Mouse (Mus musculus): ENCODE results near the gene Dhrs7b.
"Not testable (repeated sequence)": the region's sequence is repeated elsewhere in the genome, so short reads cannot be mapped to it uniquely, and the experiment has no call there.

Dhrs7b gene

DNA sequence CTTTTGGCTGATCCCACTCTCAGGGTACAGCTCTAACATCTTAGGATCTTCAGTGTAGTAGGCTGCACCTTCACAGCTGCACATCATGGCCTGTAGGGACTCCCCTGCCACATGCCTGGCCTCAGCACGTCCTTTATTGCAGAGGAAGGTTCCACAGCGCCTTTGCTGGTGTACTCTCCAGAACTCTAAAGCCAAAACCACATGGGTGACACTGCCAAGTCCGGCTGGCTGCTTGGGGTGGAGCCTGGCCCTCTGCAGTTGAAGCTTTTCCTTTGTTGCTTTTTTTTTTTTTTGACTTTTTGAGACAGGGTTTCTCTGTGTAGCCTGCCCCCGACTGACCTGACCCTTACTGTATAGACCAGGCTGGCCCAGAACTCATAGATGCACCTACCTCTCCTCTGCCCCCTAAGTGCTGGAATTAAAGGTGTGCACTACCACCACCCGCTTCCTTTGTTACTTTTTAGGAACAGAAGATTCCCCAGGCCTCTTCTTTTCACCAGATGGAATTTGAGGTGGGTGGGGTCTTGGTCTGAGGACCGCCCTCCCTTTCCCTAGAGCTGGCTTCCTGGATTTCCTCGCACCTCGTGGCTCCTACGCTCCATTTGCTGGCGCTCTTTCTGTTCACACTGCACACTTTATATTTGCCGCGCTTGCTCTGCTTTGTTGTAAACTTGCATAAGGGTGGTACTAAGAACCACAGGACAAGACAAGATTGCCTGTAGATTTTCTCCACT, 11.2 kb downstream of the Dhrs7b start:
- DNase-seq (ENCODE audit: low read depth) = no peak

DNA sequence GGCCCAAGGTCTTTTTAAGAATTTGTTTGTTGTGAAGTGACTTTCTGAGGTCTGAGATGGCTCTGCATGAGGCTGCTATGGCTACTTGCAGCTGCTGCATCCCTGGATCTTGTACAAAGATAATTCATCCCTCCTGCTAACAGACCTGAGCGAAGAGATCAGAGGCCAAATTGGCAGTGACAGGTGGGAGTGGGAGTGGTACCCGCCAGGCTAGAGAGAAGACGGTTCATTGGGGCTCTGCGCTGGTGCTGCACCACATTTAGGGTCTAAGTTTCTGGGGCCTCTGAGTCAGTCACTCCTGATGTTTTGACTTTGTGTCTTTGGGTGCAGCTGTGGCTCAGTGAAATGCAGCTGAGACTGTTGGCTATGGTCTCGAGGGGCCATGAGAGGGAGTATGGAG, 13.0 kb downstream of the Dhrs7b start:
- no peak for DNase-seq (ENCODE audit: low read depth)

DNA sequence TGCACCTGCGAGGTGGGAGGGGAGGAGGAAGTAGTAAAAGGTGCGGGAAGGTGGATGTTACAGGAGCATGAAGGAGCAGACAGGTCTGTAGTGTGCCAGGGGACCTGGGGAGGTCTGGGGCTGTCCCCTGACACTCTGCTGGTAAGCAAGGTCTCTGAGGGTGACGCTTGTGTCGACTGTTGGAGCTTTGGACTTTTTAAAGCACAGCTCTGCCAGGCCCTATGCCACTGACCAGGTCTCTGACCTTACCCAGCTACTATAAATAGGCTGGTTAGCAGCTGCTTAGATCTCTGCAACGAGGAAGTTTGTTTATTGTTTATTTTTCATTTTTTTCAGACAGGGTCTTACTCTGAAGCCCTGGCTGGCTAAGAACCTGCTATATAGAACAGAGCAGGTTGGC, 15.0 kb downstream of the Dhrs7b start:
- no peak for DNase-seq (ENCODE audit: low read depth)

DNA sequence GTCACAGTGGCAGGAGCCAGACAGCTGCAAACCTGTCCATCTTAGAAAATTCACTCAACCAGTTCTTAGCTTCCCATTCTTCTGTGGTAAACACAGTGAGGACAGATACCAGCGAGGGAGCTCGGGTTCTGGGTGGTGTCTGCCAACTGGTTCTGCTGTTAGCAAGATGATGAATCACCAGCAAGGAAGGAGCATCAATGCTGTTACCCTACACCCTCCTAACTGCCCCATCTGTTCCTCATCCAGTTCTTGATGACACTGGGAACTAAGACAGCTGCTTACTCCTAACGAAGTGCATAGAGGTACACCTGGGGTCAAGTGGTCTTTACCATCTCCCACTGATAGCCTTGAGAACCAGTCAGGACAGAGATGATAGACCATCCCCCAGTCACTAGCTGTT, 26.2 kb downstream of the Dhrs7b start:
- DNase-seq (ENCODE audit: low read depth) = no peak

DNA sequence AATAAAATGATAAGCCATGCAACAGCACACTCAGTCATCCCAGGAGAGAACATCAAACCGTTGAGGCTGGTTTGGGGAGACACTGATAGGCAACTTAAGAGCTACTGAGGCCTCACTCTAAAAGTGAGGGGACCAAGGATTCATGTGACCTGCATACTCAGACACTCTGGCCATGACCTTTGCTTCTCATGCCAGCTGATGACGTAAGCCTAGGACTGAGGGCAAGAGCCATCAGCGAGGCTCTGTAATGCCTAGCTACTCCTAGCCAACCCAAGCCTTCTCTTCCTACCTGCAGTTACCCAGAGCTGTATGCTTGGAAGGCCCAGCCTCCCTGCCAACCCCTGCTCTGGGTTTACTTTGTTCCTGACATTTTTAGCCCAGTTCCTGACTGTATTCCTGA, 31.6 kb downstream of the Dhrs7b start:
- DNase-seq (ENCODE audit: low read depth) = no peak

DNA sequence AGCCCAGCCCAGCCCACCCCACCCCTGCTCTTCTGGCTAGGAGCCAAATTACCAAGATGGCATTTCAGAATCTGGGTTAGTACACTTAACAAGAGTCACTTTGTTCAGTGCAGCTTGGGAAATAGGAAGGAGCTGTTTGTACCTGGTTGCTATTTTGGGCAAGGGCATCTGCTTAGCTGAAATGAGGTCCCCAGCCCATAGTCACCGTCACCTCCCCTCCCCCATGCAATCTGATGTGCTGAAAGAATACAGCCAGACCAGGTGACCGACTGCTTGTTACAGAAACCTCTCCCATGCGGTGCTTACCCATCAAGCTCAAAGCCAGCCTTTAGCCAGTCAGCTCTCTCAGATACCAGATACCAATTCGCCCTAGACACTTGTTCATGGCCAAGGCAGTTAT, 32.8 kb downstream of the Dhrs7b start:
- no peak for DNase-seq (ENCODE audit: low read depth)

DNA sequence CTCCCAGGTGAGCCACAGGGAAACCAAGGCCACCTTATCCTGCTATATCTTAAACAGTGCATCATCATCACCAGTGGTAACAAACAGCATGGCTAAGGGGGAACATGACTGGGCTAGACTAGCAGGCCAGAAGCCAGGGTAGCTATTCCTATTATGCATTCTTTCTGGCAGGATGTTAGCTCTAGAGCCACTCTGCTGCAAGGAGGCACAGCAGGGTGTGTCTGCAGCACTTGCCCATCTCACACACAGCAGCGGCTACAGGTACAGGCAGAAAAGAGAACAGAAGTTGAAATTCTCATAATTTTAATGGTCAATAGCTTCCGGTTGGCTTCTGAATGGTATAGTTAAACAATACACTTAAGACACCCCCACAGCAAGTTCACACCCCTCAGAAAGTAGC, 33.7 kb downstream of the Dhrs7b start:
- DNase-seq (ENCODE audit: low read depth) = no peak

DNA sequence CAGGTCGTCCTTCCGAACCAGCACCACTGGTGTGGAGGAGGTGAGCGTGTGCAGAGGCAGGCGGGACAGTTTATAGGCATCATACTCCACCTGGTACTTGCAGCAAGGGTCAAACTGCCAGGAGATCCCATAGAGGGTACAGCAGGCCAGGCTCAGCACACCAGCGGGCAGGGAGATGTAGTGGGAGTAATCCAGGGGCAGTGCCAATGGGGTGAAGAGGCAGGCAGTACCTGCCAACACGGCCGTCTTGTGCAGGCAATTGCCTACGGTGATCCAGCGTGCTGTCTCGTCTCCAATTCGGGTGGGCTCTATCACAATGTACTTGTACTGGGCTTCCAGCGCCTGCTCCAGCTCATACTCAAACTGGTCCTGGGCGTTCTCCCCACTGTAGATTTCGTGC, 34.5 kb downstream of the Dhrs7b start:
- DNase-seq (ENCODE audit: low read depth) = no peak

DNA sequence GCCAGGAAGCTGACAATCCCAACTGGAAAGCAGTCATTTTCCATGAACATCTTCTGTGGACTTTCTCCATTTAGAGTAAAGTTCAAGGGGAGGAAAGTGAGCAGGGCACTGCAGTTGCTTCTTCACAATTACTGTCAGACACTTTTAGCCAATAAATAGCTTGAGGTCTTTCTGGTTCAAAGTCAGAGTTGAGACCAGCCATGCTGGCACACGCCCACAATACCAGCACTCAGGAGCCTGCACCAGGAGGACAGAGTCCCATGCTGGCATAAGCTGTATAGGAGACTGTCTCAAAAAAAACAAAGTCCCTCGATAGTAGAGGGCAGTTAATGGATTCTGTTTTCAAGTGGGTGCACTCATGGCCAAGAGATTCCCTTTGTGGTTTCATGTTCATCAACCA, 35.6 kb downstream of the Dhrs7b start:
- DNase-seq (ENCODE audit: low read depth) = no peak

DNA sequence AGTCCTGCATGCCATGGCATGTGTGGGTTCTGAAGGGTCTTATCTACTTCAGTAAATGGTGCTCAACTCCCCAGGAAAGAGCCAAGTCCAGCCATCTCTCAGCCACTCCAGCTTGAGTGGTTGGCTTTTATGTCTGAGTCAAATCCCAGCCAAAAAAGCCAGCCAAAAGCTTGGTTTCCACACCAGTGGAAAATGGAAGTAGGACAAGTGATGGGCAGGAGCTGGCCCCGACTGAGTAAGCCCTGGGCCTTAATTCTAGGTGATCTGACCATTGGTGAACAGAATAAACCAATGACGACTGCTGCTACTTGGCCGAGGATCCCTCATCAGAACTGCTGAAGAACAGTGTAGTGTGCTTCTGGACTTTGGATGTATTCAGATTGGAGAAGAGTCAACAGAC, 37.0 kb downstream of the Dhrs7b start:
- DNase-seq (ENCODE audit: low read depth) = no peak

DNA sequence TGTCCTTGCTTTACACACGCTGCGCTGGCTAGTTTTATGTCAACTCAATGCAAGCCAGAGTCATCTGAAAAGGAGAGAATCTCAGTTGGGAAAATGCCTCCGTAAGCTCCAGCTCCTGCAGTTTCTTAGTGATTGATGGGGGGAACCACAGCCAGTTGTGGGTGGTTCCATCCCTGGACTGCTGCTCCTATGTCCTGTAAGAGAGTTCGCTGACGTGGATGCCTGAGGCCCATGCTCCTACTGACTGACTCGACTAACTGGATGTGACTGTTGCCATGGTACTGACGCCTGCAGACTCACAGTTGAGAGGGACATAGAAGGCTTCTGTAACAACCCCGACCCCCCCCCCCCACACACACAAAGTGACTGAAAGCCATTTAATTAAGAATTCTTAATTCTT, 37.5 kb downstream of the Dhrs7b start:
- DNase-seq (ENCODE audit: low read depth) = no peak

DNA sequence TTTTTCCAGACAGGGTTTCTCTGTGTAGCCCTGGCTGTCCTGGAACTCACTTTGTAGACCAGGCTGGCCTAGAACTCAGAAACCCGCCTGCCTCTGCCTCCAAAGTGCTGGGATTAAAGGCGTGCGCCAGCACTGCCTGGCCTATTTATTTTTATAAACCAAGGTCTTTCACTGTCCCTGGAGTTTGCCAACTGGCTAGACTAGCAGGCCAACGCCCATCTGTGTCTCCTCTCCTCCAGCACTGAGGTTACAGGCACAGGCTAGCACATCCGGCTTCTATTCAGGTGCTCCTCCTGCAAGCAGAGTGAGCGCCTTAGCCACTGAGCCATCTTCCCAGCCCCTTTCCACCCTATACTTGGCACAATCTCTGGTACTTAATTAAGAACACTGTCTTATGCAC, 39.0 kb downstream of the Dhrs7b start:
- DNase-seq (ENCODE audit: low read depth) = not testable (repeated sequence)

DNA sequence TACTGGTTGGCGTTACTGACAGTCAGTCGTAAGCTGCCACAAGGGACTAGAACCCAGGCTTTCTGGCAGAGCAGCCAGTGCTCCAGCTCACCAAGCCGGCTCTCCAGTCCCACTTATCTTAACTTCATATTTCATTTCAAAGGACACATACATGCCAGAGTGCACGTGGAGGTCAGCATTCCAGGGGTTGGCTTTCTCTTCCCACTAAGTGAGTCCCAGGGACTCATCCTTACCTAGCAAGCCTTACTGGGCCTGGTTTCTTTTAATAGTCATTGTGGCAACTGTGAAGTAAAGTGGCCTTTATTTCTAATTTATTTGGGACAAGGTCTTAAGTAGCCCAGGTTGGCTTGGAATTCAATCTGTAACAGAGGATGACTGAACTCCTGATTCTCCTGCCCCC, 41.0 kb downstream of the Dhrs7b start:
- DNase-seq (ENCODE audit: low read depth) = no peak

DNA sequence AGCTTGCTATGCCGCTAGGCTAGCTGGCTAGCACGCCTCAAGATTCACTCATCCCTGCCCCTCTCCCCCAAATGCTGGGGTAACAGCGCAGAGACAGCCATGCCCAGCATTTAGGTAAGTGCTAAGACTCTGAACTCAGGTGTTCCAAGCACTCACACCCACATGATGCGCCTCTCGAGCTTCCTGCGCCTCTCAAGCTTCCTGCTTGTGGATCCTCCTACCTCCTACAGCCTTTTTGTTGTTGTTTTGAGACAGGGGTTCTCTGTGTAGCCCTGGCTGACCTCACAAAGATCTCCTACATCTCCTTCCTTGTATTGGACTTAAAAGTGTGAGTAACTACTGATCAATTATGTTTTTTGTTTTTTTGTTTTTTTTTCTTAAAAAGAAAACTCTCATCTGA, 42.7 kb downstream of the Dhrs7b start:
- DNase-seq (ENCODE audit: low read depth) = peak; percentile 58

DNA sequence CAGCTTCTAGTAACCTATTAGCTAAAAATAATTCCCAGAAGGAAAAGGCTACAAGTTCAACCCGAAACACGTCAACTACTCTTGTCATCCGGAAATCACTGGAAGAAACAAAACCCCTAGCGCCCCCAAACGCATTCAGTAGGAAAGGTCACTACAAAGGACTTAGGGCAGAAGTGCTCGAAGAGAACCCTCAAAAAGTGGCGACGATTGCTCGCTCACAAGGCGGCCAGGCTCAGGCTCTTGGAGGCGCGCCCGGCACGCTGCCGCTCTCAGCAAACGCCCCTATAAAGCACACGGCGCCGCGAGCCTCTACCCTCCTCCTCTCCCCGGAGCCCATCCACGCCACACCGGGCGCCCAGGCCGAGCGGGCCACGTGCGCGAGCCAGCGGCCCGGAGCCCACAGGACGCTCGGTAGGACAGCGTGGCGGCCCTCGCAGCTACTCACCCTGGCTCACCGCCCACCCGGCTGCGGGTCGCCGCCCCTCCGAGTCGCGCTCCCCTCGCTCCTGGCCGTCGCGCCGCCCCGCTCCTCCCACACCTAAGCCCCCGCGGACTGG, 47.7 kb downstream of the Dhrs7b start:
- peak; percentile 71 for DNase-seq (ENCODE audit: low read depth)

DNA sequence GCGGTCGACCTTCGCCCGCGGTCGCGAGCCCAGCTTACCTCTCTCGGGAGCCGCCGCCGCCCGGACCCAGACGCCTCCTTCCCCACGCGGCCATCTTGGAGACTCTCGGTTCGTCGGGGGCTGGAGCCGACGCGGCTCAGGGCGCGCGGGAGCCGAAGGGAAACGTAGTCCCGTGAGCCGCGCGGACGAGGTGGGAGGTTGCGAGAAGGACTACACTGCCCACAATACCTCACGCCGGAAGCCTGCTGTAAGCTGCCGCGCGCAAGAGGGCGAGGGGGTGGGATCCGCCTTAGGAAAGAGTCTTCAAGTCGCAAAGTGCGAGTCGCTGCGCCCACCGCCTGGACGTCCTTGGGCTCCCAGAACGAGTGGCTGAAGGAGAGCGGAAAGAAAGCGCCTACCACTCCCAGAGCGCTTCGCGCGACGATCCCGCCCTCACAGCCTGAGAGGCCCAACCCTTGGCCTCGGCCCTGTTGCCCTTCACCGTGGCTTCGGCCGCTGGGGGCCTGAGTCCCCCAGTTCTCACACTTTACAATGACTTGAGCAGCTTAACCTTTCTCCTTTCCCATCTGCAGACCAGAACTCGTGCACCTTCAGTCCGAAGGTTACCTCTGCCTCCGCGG, 48.4 kb downstream of the Dhrs7b start, which contains the start of gene Tmem11:
TSS of gene Tmem11 (minus strand) at position 598 of the 620 bp plus-strand sequence.
- DNase-seq (ENCODE audit: low read depth) = peak; percentile 97

DNA sequence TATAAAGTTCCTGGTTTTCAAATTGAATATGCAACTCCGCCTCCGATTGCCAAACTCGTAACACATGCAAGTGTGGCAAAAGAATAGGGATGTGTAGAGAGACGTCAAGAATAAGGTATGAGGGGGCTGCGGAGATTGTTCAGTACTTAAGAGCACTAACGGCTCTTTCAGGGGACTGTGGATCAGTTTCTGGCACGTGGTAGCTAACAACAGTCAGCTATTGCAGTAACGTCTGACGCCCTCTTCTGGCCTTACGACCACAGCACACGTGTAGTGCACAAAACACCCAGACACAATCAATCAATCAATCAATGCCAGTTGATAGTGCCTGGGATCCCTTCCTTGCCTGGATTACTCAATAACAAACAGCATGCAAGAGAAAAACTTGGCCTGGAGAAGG, 49.0 kb downstream of the Dhrs7b start:
- peak; percentile 90 for DNase-seq (ENCODE audit: low read depth)

DNA sequence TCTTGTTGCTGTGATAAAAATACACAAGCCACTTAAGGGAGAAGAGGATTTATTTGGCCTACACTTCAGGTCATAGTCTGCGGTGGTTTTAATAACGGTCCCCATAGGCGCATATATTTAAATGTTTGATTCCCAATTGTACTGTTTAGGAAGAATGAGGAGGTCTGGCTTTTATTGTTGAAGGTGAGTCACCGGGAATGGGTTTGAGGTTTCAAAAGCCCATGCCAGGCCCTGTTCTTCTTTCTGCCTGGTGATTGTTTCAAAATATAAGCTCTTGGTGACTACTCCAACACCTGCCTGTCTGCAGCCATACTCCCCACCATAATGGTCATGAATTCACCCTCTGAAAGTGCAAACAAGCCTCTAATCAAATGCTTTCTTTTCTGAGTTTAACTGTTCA, 50.1 kb downstream of the Dhrs7b start:
- DNase-seq (ENCODE audit: low read depth) = no peak

DNA sequence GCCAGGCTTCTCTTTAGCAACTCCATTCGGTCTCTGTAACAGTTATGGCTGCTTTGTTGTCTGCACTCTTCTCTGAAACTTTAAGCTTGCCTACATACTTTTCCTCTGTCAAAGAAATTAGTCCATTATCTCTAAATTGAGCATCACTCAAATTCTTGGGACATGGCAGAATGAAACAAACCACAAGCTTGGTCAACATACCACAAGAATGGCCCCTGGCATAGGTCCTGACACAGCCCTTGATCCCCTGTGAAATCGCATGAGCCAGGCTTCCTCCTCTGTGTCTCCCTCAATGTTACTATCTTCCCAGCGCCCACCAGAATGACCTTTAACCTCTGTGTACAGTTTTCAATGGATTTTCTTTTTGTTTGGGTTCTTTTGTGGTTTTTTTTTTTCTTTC, 52.0 kb downstream of the Dhrs7b start:
- no peak for DNase-seq (ENCODE audit: low read depth)

DNA sequence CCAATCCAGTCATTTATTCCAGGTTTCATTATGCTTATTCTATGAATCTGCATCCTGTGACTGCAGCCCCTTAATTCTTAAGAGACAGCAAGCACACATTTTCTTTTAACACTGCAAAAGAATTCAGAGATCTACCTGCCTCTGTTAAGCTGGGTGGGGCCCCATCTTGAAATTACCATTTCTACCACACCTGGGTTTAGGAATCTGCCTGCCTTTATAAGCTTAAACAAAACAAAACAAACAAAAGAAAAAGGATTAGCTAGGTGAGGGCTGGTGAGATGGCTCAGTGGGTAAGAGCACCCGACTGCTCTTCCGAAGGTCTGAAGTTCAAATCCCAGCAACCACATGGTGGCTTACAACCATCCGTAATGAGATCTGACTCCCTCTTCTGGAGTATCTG, 56.6 kb downstream of the Dhrs7b start:
- not testable (repeated sequence) for DNase-seq (ENCODE audit: low read depth)

DNA sequence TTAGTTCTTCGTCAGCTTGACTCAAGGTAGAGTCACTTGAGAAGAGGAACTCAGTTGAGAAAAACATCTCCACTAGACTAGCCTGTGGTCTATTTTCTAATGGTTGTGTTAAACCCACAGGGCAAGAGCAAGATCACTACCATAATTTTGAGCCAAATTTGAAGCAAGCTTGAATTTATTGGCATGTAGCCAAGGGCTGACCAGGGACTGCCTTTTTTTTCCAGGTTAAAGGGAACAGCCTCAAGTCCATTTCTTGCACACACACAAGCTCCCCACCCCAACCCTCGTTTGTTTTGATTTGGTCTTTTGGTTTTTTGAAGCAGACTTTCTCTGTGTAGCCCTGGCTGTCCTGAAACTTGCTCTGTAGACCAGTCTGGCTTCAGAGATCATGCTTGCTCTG, 59.4 kb downstream of the Dhrs7b start:
- no peak for DNase-seq (ENCODE audit: low read depth)

DNA sequence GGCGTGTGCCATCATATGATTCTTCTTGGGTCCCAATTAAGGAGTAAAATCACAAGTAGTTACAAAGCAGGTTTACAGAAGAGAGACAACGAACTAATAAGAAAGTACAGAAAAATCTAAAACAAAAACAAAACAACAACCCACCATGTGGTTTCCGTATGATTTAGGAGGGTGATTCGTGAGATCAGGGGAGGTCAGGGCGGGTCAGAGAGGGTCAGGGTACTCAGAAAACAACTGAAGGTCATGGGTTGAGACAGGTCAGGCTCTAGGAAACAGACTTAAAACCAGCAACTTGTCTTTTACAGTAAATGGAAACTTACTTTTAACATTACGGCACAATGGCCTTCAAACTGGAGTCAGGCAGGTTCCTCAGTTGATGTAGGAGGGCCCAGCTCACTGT, 59.9 kb downstream of the Dhrs7b start:
- DNase-seq (ENCODE audit: low read depth) = no peak

DNA sequence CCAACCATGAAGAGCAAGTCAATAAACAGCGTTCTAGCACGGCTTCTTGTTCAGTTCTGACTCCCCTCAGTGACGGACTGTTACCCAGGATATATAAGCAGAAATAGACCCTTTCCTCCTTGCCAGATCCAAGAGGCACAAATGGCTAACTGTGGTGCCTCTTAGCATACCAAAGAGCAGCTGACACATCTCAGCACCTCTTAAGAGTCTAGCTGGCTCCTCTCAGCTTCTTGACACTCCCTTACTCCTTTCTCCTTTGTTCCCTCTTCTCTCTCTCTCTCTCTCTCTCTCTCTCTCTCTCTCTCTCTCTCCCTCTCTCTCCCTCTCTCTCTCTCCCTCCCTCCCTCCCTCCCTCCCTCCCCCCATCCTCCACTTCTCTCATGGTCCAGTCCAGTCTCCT, 60.3 kb downstream of the Dhrs7b start:
- no peak for DNase-seq (ENCODE audit: low read depth)

DNA sequence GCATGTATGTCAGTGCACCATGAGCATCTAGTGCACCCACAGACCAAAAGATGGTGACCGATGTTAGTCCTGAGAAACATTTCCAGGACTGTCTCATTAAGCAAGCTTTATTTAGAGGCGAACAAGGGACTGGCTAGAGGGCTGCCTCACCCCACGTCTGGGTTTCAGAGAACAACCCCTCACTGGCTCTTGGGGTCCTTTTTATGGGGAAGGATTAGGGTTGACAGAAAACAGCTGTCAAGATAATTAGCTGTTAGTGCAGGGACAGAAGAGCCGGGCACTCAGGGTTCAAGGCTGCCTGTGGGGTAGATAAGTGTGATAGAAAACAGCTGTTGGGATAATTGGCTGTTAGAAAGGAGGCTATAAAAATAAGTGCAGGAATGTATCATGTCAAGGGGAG, 65.5 kb downstream of the Dhrs7b start:
- DNase-seq (ENCODE audit: low read depth) = no peak

Data from induced T-regulatory cell, adult 2 months (primary cell).